Mouse (Mus musculus): ENCODE results near the gene Shisa3. TPM values are rescaled to one million over a fixed set of nuclear protein-coding genes. Genes with fewer than 3 reads are reported as not detected.

Gene Shisa3
- 16.3 and 19.5 TPM in 2 replicates for polyA plus RNA-seq (2015; fragmentation: Nextera tagmentation; extraction: Ambion mirVana)

- peak; percentile 78 for ATAC-seq
- H3K27me3 ChIP-seq (ENCODE audit: control insufficient read depth, insufficient read depth, low read depth, low read length) = peaks cover 51% of the 10 kb centered on the region
Measured at GRCm38 (mm10) chr5:67607804-67608673, at the start of gene Shisa3. Gene Shisa3, plus strand, starts transcription at chr5:67607882.

GRCm38 (mm10) chr5:67558644-67559043 lies 49.0 kb upstream of the Shisa3 start:
- no peak overlapping the region for H3K27ac ChIP-seq (ENCODE audit: low read length)
- no peak overlapping the region for H3K9ac ChIP-seq (ENCODE audit: low read depth, low read length)
- H3K4me1 ChIP-seq (ENCODE audit: control insufficient read depth, insufficient read depth, low read length) = no peaks in the 10 kb centered on the region
- no peaks in the 10 kb centered on the region for H3K9me3 ChIP-seq (replicated peaks; ENCODE audit: control insufficient read depth, low read length, poor library complexity, severe bottlenecking)
- H3K36me3 ChIP-seq (ENCODE audit: control insufficient read depth, insufficient read depth, low read length) = no peaks in the 10 kb centered on the region
- no peak for ATAC-seq
- no peak overlapping the region for H3K4me2 ChIP-seq (ENCODE audit: low read length)
- 74% methylated on average over 4 of the region's 4 CpGs for WGBS
- no peaks in the 10 kb centered on the region for H3K27me3 ChIP-seq (ENCODE audit: control insufficient read depth, insufficient read depth, low read depth, low read length)
- no peak overlapping the region for H3K4me3 ChIP-seq (ENCODE audit: low read depth, low read length)

More at GRCm38 (mm10) chr5:67607804-67608673, at the start of gene Shisa3:
- Histone ChIP-seq H3K4me1 (ENCODE audit: control insufficient read depth, insufficient read depth, low read length) (peaks cover 15% of the 10 kb centered on the region; the same call in 1 of the 2 replicates), H3K4me2 (ENCODE audit: low read length) (peak within 1 kb of the TSS; percentile 76), H3K4me3 (ENCODE audit: low read depth, low read length) (peak within 1 kb of the TSS; percentile 45), H3K36me3 (ENCODE audit: control insufficient read depth, insufficient read depth, low read length) (no peaks in the 10 kb centered on the region), H3K9ac (ENCODE audit: low read depth, low read length) (peak within 1 kb of the TSS; percentile 54), H3K27ac (ENCODE audit: low read length) (no peak within 1 kb of the TSS), H3K9me3 (replicated peaks; ENCODE audit: control insufficient read depth, low read length, poor library complexity, severe bottlenecking) (no peaks in the 10 kb centered on the region)
- under 1% methylated on average over 79 of the region's 86 CpGs for WGBS

- Histone ChIP-seq H3K27ac (ENCODE audit: low read length) (no peak overlapping the region), H3K27me3 (ENCODE audit: control insufficient read depth, insufficient read depth, low read depth, low read length) (no peaks in the 10 kb centered on the region), H3K9ac (ENCODE audit: low read depth, low read length) (no peak overlapping the region), H3K4me2 (ENCODE audit: low read length) (no peak overlapping the region), H3K9me3 (replicated peaks; ENCODE audit: control insufficient read depth, low read length, poor library complexity, severe bottlenecking) (no peaks in the 10 kb centered on the region), H3K4me1 (ENCODE audit: control insufficient read depth, insufficient read depth, low read length) (no peaks in the 10 kb centered on the region), H3K36me3 (ENCODE audit: control insufficient read depth, insufficient read depth, low read length) (no peaks in the 10 kb centered on the region), H3K4me3 (ENCODE audit: low read depth, low read length) (no peak overlapping the region)
- 87% methylated on average over 3 of the region's 3 CpGs for WGBS
- ATAC-seq = no peak
Measured at GRCm38 (mm10) chr5:67559063-67559462, 48.6 kb upstream of the Shisa3 start.

GRCm38 (mm10) chr5:67572552-67573155 lies 35.0 kb upstream of the Shisa3 start:
- no peak for ATAC-seq
- Histone ChIP-seq H3K27ac (ENCODE audit: low read length) (no peak overlapping the region), H3K27me3 (ENCODE audit: control insufficient read depth, insufficient read depth, low read depth, low read length) (no peaks in the 10 kb centered on the region), H3K9ac (ENCODE audit: low read depth, low read length) (no peak overlapping the region), H3K4me3 (ENCODE audit: low read depth, low read length) (no peak overlapping the region), H3K36me3 (ENCODE audit: control insufficient read depth, insufficient read depth, low read length) (no peaks in the 10 kb centered on the region), H3K4me1 (ENCODE audit: control insufficient read depth, insufficient read depth, low read length) (no peaks in the 10 kb centered on the region), H3K9me3 (replicated peaks; ENCODE audit: control insufficient read depth, low read length, poor library complexity, severe bottlenecking) (no peaks in the 10 kb centered on the region), H3K4me2 (ENCODE audit: low read length) (no peak overlapping the region)
- WGBS = 76% methylated on average over 6 of the region's 6 CpGs

- H3K4me2 ChIP-seq (ENCODE audit: low read length) = no peak overlapping the region
- no peaks in the 10 kb centered on the region for H3K36me3 ChIP-seq (ENCODE audit: control insufficient read depth, insufficient read depth, low read length)
- no peaks in the 10 kb centered on the region for H3K4me1 ChIP-seq (ENCODE audit: control insufficient read depth, insufficient read depth, low read length)
- no peak overlapping the region for H3K27ac ChIP-seq (ENCODE audit: low read length)
- no peaks in the 10 kb centered on the region for H3K9me3 ChIP-seq (replicated peaks; ENCODE audit: control insufficient read depth, low read length, poor library complexity, severe bottlenecking)
- H3K9ac ChIP-seq (ENCODE audit: low read depth, low read length) = no peak overlapping the region
- no peak overlapping the region for H3K4me3 ChIP-seq (ENCODE audit: low read depth, low read length)
- no peaks in the 10 kb centered on the region for H3K27me3 ChIP-seq (ENCODE audit: control insufficient read depth, insufficient read depth, low read depth, low read length)
- no peak for ATAC-seq
- 74% methylated on average over 9 of the region's 9 CpGs for WGBS
Measured at GRCm38 (mm10) chr5:67574039-67574438, 33.6 kb upstream of the Shisa3 start.

- H3K4me3 ChIP-seq (ENCODE audit: low read depth, low read length) = no peak overlapping the region
- ATAC-seq = no peak
- no peak overlapping the region for H3K27ac ChIP-seq (ENCODE audit: low read length)
- H3K4me2 ChIP-seq (ENCODE audit: low read length) = no peak overlapping the region
- WGBS = 96% methylated on average over 2 of the region's 2 CpGs
- no peaks in the 10 kb centered on the region for H3K4me1 ChIP-seq (ENCODE audit: control insufficient read depth, insufficient read depth, low read length)
- H3K36me3 ChIP-seq (ENCODE audit: control insufficient read depth, insufficient read depth, low read length) = no peaks in the 10 kb centered on the region
- no peaks in the 10 kb centered on the region for H3K9me3 ChIP-seq (replicated peaks; ENCODE audit: control insufficient read depth, low read length, poor library complexity, severe bottlenecking)
- no peaks in the 10 kb centered on the region for H3K27me3 ChIP-seq (ENCODE audit: control insufficient read depth, insufficient read depth, low read depth, low read length)
- no peak overlapping the region for H3K9ac ChIP-seq (ENCODE audit: low read depth, low read length)
Measured at GRCm38 (mm10) chr5:67575705-67576104, 32.0 kb upstream of the Shisa3 start.

GRCm38 (mm10) chr5:67579725-67580633 lies 27.7 kb upstream of the Shisa3 start:
- H3K9me3 ChIP-seq (replicated peaks; ENCODE audit: control insufficient read depth, low read length, poor library complexity, severe bottlenecking) = no peaks in the 10 kb centered on the region
- no peaks in the 10 kb centered on the region for H3K4me1 ChIP-seq (ENCODE audit: control insufficient read depth, insufficient read depth, low read length)
- H3K27ac ChIP-seq (ENCODE audit: low read length) = no peak overlapping the region
- H3K4me3 ChIP-seq (ENCODE audit: low read depth, low read length) = no peak overlapping the region
- no peaks in the 10 kb centered on the region for H3K36me3 ChIP-seq (ENCODE audit: control insufficient read depth, insufficient read depth, low read length)
- no peak overlapping the region for H3K4me2 ChIP-seq (ENCODE audit: low read length)
- no peaks in the 10 kb centered on the region for H3K27me3 ChIP-seq (ENCODE audit: control insufficient read depth, insufficient read depth, low read depth, low read length)
- WGBS = 58% methylated on average over 6 of the region's 6 CpGs
- H3K9ac ChIP-seq (ENCODE audit: low read depth, low read length) = no peak overlapping the region
- ATAC-seq = no peak

GRCm38 (mm10) chr5:67595070-67595469 lies 12.6 kb upstream of the Shisa3 start:
- Histone ChIP-seq H3K9me3 (replicated peaks; ENCODE audit: control insufficient read depth, low read length, poor library complexity, severe bottlenecking) (no peaks in the 10 kb centered on the region), H3K4me2 (ENCODE audit: low read length) (no peak overlapping the region), H3K4me1 (ENCODE audit: control insufficient read depth, insufficient read depth, low read length) (no peaks in the 10 kb centered on the region), H3K9ac (ENCODE audit: low read depth, low read length) (no peak overlapping the region), H3K36me3 (ENCODE audit: control insufficient read depth, insufficient read depth, low read length) (no peaks in the 10 kb centered on the region), H3K27me3 (ENCODE audit: control insufficient read depth, insufficient read depth, low read depth, low read length) (0 out of 2 replicates have a peak, but pooled peaks cover 3% of the 10 kb centered on the region), H3K27ac (ENCODE audit: low read length) (no peak overlapping the region), H3K4me3 (ENCODE audit: low read depth, low read length) (no peak overlapping the region)
- ATAC-seq = no peak
- WGBS = 87% methylated on average over 1 of the region's 1 CpGs
